Mouse (Mus musculus): Measurements from ENCODE around the gene Olfr516.

DNA sequence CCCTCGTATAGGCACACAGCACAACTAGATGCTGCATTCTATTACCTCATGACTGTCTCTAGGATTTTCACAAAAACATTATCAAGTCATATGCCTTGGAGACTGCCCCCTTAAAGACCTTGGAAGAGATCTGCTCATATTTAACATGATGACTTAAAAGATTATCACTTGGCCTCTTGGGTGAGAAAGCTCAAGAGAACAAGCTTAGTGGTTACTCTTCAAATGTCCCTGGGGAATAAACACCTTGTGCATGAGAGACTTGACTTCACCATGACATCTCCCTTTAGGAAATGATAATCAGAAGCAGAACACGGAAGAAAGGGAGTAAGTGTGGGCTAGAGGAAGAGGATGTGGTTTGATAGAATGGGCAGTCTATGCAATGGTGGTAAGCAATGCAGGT is 21.9 kb upstream of the Olfr516 start, which contains the start of gene Olfr517:
- TF ChIP-seq CTCF (IDR thresholded peaks at IDR 0.05; ENCODE audit: low read depth) (no peak), EP300 (IDR thresholded peaks at IDR 0.05; ENCODE audit: low read depth) (no peak)

Data from liver, embryonic 14.5 days (tissue).